Mouse (Mus musculus): Measurements from ENCODE around the gene Olfr519.

DNA sequence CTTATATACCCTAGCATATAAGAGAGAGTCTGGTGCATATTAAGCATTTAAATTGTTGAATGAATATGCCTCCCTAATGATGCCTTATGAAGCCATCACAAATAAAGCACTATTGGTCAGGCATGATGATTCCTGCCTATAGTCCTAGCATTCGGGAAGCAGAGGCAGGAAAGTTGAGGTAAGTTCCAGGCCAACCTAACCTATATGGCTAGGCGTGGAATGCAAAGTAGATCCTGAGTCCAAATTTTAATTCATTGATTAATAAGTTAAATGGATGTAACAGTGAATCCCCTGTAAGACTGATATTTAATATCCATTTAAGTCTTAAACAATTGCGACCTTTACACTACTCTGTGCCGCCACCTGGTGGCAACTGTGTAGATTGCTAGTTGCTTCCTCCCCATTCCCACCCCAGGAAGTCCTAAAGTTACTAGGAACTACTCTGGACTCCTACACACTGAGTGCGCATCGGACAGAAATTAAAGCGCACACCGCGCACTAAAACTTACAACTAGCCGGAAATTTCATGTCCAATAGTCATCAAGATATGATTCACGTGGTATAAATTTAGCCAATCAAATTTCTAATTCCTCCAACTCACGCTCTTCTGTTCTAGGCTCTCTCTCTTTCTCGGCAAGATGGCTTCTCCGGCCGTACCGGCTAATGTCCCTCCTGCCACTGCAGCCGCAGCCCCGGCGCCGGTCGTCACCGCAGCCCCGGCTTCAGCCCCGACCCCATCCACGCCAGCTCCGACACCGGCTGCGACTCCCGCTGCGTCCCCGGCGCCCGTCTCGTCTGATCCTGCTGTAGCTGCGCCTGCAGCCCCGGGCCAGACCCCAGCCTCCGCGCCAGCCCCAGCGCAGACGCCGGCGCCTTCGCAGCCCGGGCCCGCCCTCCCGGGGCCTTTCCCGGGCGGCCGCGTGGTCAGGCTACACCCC lies 39.8 kb upstream of the Olfr519 start, which contains the start of gene Eif3f:
- TF ChIP-seq CTCF (IDR thresholded peaks at IDR 0.05) (peak; percentile 95), EP300 (IDR thresholded peaks at IDR 0.05) (peak; percentile 40; the same call in 1 of the 2 replicates)

All from lung, postnatal 0 days (tissue).